Mouse (Mus musculus): ENCODE data around the gene Mta1.

DNA sequence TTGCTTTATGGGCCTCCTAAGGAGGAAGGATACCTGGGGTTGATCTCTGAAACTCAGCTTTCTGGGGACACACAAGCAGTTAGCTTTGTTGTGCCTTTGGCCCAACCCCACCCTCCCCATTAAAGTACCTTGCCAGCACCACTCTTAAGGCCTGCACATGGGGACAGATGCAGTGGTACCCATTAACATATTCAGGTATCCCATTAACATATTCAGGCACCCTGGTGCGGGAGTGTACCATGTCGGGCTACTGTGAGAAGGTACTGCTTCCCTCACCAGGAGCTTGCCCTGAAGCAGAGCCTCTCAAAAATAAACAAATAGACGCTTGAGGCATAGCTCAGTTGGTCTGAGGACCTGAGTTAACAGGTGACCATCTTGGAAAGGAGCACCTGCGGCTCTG is 10.1 kb upstream of the Mta1 start:
- TF ChIP-seq CTCF (IDR thresholded peaks at IDR 0.05; ENCODE audit: low read depth, low read length) (no peak), GATA1 (IDR thresholded peaks at IDR 0.05; ENCODE audit: borderline replicate concordance, low read length) (no peak), TAL1 (conservative IDR thresholded peaks at IDR 0.05; ENCODE audit: low read depth, low read length) (no peak), POLR2AphosphoS5 (IDR thresholded peaks at IDR 0.05; ENCODE audit: insufficient replicate concordance, low read depth, low read length) (no peak)
